Mouse (Mus musculus) retina, adult 2 months (tissue): ENCODE results near the gene Nudt1.

Experiments
- DNase-seq: peaks from one replicate; pipeline ENCODE4 v3.0.0-alpha.2; 2012; ENCODE audit warnings: low read depth, low spot score

Nudt1 gene

GRCm38 (mm10) chr5:140382688-140383087 lies 61.2 kb downstream of the Nudt1 start:
- no peak for DNase-seq

GRCm38 (mm10) chr5:140383559-140383958 lies 62.1 kb downstream of the Nudt1 start:
- DNase-seq: no peak

DNA sequence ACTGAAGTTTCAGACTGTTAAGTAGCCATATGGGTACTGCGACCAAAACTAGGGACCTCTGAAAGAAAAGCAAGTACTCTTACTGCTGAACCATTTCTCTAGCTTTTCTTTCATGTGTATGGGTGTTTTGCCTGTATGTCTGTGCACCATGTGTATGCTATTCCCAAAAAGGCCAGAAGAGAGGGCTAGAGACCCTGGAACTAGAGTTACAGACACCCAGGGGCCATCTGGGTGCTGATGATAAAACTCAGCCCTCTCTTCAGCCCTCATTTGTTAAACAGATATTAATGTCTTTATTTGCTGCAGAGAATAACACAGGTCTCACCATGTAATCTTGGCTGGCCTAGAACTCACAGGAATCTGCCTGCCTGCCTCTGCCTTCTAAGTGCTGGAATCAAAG lies 63.0 kb downstream of the Nudt1 start:
- no peak for DNase-seq

DNA sequence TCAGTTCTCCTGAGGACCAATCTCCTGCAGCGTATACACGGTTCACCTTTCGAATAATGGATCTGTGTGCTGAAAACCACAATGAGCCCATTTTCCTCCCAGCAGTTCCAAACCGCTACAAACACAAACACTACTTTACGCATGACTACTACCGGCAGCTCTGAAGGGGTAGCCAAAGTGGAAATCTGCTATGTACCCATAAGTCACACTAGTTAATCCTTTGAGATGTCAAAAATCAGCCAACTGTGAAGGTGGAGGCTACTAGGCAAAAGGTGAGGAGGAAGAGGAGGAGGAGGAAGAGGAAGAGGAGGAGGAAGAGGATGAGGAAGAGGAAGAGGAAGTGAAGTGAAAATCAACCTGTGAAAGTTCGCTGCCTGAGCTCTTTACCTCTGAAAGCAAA lies 65.8 kb downstream of the Nudt1 start:
- DNase-seq: no peak
